Mouse (Mus musculus) ES-Bruce4 (cell line): ENCODE results near the gene Gtf2a1.

Source experiments
- CTCF ChIP-seq: IDR thresholded peaks from one replicate; pipeline ENCODE4 v1.8.1; 2011; ENCODE audit warnings: low read depth, low read length
- EP300 ChIP-seq: IDR thresholded peaks from 2 replicates; pipeline ENCODE4 v1.6.1; 2011; ENCODE audit warnings: low read depth, low read length; ENCODE audit not compliant: insufficient read depth
- POLR2A ChIP-seq: IDR thresholded peaks from one replicate; pipeline ENCODE4 v1.8.1; 2011; ENCODE audit warnings: low read length; ENCODE audit not compliant: insufficient read depth

- TF ChIP-seq CTCF: no peak
- no peak for TF ChIP-seq POLR2A
- no peak for TF ChIP-seq EP300
Measured at GRCm38 (mm10) chr12:91523626-91524025, 66.7 kb downstream of the Gtf2a1 start.
